Mouse (Mus musculus) heart, postnatal 0 days (tissue): ENCODE measurements at regions not wholly inside any gene's neighbourhood (a gene's known extent, or its start where the extent isn't known, plus 50 kb on each side); places are given as distances from the start of the nearest gene placed in this dataset.

Experiments used
- CTCF ChIP-seq: IDR thresholded peaks from 2 replicates; pipeline ENCODE4 v1.5.1; 2016; ENCODE audit warnings: antibody characterized with exemption, control low read depth, low read depth
- EP300 ChIP-seq: IDR thresholded peaks from 2 replicates; pipeline ENCODE4 v1.6.1; 2016; ENCODE audit warnings: antibody characterized with exemption, low read depth

DNA sequence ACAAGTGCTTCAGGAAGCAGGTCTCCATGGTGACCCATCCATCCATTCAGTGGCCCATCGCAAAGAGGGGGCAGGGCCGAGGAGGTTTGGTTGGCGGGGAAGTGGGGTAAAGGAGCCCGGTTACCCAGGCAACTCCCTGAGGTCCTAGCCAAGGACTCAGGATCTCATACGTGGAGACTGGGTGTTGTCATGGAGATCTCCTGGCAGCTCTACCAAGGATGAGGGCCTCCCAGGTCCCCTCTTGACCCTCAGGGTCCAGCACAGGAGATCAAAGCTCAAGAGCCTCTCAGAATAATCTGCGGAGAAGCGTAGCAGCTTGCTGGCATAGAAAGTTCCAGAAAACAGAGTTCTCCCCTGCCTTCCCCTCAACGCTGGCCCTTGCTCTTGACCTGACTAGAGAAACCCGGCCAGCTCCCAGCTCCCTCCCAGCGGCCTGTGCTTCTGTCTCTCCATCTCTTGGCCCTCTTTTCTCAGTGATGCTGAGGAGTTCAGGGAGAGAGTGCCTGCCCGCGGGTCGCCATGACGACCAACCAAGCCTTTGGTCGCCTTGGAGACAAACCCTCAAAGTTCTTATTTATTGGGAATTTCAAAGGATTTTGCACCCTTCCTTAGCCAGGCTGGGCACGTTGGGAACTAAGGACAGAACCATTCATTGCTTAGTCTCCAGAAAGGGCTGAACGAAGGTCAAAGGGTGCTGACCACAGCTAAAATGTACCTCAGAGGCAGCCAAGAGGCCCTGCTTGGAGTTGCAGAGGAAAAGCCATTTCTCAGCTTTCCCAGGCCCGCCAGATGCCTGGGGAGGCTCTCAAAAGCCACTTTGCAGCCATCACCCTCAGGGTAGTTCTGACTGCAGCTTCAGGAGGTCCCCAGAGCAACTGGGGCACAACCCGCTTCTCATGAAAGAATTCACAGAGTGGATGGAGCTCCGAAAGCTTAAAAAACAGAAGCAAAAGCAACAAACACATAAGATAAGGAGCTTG lies 60.0 kb downstream of the Ubiad1 start:
- no peak for TF ChIP-seq CTCF
- TF ChIP-seq EP300, result no peak
